Mouse (Mus musculus) hindbrain, postnatal 0 days (tissue): Measurements from ENCODE around the gene Crx. TPM values are rescaled to one million over a fixed set of nuclear protein-coding genes. Genes with fewer than 3 reads are reported as not detected.

Experiments
- ATAC-seq: fragments of 200-750 bp; cut with Nextera tagmentation; 2 replicates; pipeline ENCODE4 v1.8.0; 2017; ENCODE audit warnings: mild to moderate bottlenecking, moderate TSS enrichment, moderate library complexity
- DNase-seq: peaks from one replicate; pipeline ENCODE4 v3.0.0-alpha.2; 2015; ENCODE audit warnings: low spot score
- H3K27ac ChIP-seq: fragments of 300-500 bp; sonication (generic); 2 replicates; pipeline ENCODE4 v1.5.1; 2014; ENCODE audit warnings: mild to moderate bottlenecking
- H3K27me3 ChIP-seq: fragments of 300-500 bp; sonication (generic); 2 replicates; pipeline ENCODE4 v1.6.1; 2014; ENCODE audit warnings: low read length, mixed read lengths; ENCODE audit not compliant: insufficient read depth
- H3K36me3 ChIP-seq: fragments of 300-500 bp; sonication (generic); 2 replicates; pipeline ENCODE4 v1.6.1; 2014; ENCODE audit warnings: low read length, mixed read lengths; ENCODE audit not compliant: insufficient read depth
- H3K4me1 ChIP-seq: fragments of 300-500 bp; sonication (generic); 2 replicates; pipeline ENCODE4 v1.6.1; 2014; ENCODE audit warnings: antibody characterized with exemption, low read length, mixed read lengths; ENCODE audit not compliant: insufficient read depth
- H3K4me2 ChIP-seq: fragments of 300-500 bp; sonication (generic); 2 replicates; pipeline ENCODE4 v1.6.1; 2014; ENCODE audit warnings: low read depth, mild to moderate bottlenecking, low read length, moderate library complexity, mixed read lengths
- H3K4me3 ChIP-seq: fragments of 300-500 bp; sonication (generic); 2 replicates; pipeline ENCODE4 v1.5.1; 2014; ENCODE audit warnings: low read length
- H3K9ac ChIP-seq: fragments of 300-500 bp; sonication (generic); replicated peaks from 2 replicates; pipeline ENCODE4 v1.6.1; 2014; ENCODE audit warnings: mild to moderate bottlenecking, low read length, moderate library complexity, mixed read lengths
- H3K9me3 ChIP-seq: fragments of 300-500 bp; sonication (generic); 2 replicates; pipeline ENCODE4 v1.6.1; 2016; ENCODE audit warnings: low read length, mixed read lengths
- CTCF ChIP-seq: IDR thresholded peaks from 2 replicates; pipeline ENCODE4 v1.5.1; 2016; ENCODE audit warnings: antibody characterized with exemption, control low read depth, low read depth
- WGBS: fragments of 180-500 bp; shearing (Covaris S2); extraction: QIAGEN DNeasy Blood & Tissue Kit; methylation state at CpG from one replicate; pipeline ENCODE4 v1.1.7; 2014; 5-methylcytosine and 5-hydroxymethylcytosine counted together
- polyA plus RNA-seq: library from polyadenylated mRNA; unstranded; fragments of >200 nt; fragmentation: Nextera tagmentation; extraction: Ambion mirVana; gene quantifications from 2 replicates; pipeline ENCODE4 v1.2.1, GENCODE M21; 2015
- total RNA-seq: library from RNA; depleted of rRNA; stranded (reverse); fragments of >200 nt; gene quantifications from 2 replicates; pipeline ENCODE4 v1.2.3, GENCODE M21; 2014

Crx gene
- total and polyA plus RNA-seq, 2 experiments from 2014 or later, result not detected

DNA sequence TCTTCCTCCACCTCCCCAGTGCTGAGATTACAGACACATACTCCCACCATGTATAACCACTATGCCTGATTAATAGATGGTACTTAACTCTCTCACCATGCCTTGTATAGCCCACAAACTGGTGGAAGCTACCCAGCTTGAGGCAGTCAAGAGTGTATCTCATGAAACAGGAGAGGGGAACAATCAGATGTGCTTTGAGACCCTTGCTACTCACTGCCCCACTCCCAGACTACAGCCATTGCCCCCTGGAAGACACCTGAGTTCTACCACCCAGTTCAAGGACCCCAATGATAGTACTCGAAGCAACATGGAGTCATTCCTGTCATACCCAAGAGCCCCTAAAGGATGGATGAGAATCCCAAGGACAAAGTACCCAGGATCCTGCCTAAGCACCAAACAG, 26.8 kb upstream of the Crx start:
- Histone ChIP-seq H3K4me1 (no peaks in the 10 kb centered on the region), H3K9me3 (no peaks in the 10 kb centered on the region), H3K27ac (no peak overlapping the region), H3K27me3 (no peaks in the 10 kb centered on the region), H3K4me3 (no peak overlapping the region), H3K4me2 (no peak overlapping the region), H3K36me3 (no peaks in the 10 kb centered on the region), H3K9ac (no peak overlapping the region)
- TF ChIP-seq CTCF, result no peak
- WGBS, result 72% methylated on average over 1 of the region's 1 CpGs
- DNase-seq, result no peak
- ATAC-seq, result no peak

DNA sequence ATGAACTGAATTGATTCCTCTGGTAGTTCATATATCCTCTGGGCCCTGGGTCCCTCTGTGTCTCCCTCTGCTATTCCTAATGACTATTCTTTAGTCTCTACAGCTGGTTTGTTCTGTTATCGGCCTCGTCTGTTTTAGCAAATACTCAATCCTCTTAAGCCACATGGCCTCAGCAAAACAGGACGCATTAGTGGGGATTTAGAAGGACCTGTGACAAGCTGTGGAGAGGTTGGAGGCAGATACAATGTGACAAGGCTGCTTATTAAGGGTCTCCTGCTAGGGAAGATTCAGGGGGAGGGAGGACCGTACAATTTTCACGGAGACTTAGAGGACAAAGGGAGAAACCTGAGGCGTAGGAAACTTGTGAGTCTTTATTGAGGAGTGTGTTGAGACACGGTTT, 26.1 kb upstream of the Crx start:
- Histone ChIP-seq H3K4me3 (no peak overlapping the region), H3K9ac (no peak overlapping the region), H3K9me3 (no peaks in the 10 kb centered on the region), H3K4me2 (no peak overlapping the region), H3K27me3 (no peaks in the 10 kb centered on the region), H3K4me1 (no peaks in the 10 kb centered on the region), H3K36me3 (no peaks in the 10 kb centered on the region), H3K27ac (no peak overlapping the region)
- ATAC-seq (no peak), DNase-seq (no peak)
- TF ChIP-seq CTCF, result no peak
- 67% methylated on average over 7 of the region's 7 CpGs for WGBS

- Histone ChIP-seq H3K27me3 (no peaks in the 10 kb centered on the region), H3K4me3 (no peak overlapping the region), H3K4me2 (no peak overlapping the region), H3K36me3 (no peaks in the 10 kb centered on the region), H3K9ac (no peak overlapping the region), H3K27ac (no peak overlapping the region), H3K9me3 (no peaks in the 10 kb centered on the region), H3K4me1 (no peaks in the 10 kb centered on the region)
- 81% methylated on average over 9 of the region's 9 CpGs for WGBS
- ATAC-seq, result no peak
- no peak for TF ChIP-seq CTCF
- DNase-seq, result no peak
Measured at GRCm38 (mm10) chr7:15901366-15902048, 21.7 kb upstream of the Crx start.

DNA sequence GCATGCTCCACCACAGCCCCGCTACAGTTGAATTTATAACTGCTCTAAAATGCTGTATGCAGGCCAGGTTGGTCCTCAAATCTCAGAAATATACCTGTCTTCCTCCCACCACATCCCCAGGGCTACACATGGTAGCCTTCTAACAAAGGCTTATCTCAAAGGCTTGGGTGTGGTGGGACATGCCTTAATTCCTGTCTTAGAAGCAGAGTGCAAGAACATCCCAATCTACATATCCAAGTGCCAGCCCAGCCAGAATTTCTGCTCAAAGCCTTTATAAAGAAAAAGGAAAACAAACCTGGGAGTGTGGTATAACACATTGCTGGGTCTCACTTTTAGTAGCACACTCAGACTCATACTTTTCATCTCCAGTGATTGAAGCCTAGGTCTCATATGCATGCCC, 14.5 kb upstream of the Crx start:
- no peaks in the 10 kb centered on the region for H3K9me3 ChIP-seq
- TF ChIP-seq CTCF, result no peak
- H3K4me1 ChIP-seq, result no peaks in the 10 kb centered on the region
- no peaks in the 10 kb centered on the region for H3K27me3 ChIP-seq
- H3K4me2 ChIP-seq, result no peak overlapping the region
- ATAC-seq (no peak), DNase-seq (no peak)
- no peak overlapping the region for H3K4me3 ChIP-seq
- no peaks in the 10 kb centered on the region for H3K36me3 ChIP-seq
- no peak overlapping the region for H3K27ac ChIP-seq
- no peak overlapping the region for H3K9ac ChIP-seq
- WGBS, result 61% methylated on average over 1 of the region's 1 CpGs

GRCm38 (mm10) chr7:15884127-15884526, 4.4 kb upstream of the Crx start:
- no peak overlapping the region for H3K27ac ChIP-seq
- no peaks in the 10 kb centered on the region for H3K9me3 ChIP-seq
- WGBS, result 83% methylated on average over 2 of the region's 2 CpGs
- no peak for TF ChIP-seq CTCF
- H3K36me3 ChIP-seq, result no peaks in the 10 kb centered on the region
- DNase-seq (no peak), ATAC-seq (no peak)
- H3K4me2 ChIP-seq, result no peak overlapping the region
- H3K27me3 ChIP-seq, result no peaks in the 10 kb centered on the region
- H3K4me1 ChIP-seq, result no peaks in the 10 kb centered on the region
- H3K9ac ChIP-seq, result no peak overlapping the region
- no peak overlapping the region for H3K4me3 ChIP-seq

- Histone ChIP-seq H3K4me2 (no peak within 1 kb of the TSS), H3K4me1 (no peaks in the 10 kb centered on the region), H3K9ac (no peak within 1 kb of the TSS), H3K36me3 (no peaks in the 10 kb centered on the region), H3K27me3 (no peaks in the 10 kb centered on the region), H3K27ac (no peak within 1 kb of the TSS), H3K4me3 (no peak within 1 kb of the TSS), H3K9me3 (no peaks in the 10 kb centered on the region)
- no peak for DNase-seq
- 91% methylated on average over 2 of the region's 2 CpGs for WGBS
- no peak for ATAC-seq
- TF ChIP-seq CTCF, result no peak
Measured at GRCm38 (mm10) chr7:15882317-15882716, 2.5 kb upstream of the Crx start, which contains the start of gene Crxos. Gene Crxos, plus strand, starts transcription at chr7:15882617.

- Histone ChIP-seq H3K9me3 (no peaks in the 10 kb centered on the region), H3K4me1 (no peaks in the 10 kb centered on the region), H3K27ac (no peak overlapping the region), H3K36me3 (no peaks in the 10 kb centered on the region), H3K9ac (no peak overlapping the region), H3K4me2 (no peak overlapping the region), H3K4me3 (no peak overlapping the region), H3K27me3 (no peaks in the 10 kb centered on the region)
- WGBS, result 60% methylated on average over 3 of the region's 3 CpGs
- DNase-seq (no peak), ATAC-seq (no peak)
- TF ChIP-seq CTCF, result no peak
Measured at GRCm38 (mm10) chr7:15881831-15882230, 2.1 kb upstream of the Crx start.
